Mouse (Mus musculus) myocyte (in vitro differentiated cells): Measurements from ENCODE around the gene Defb29. TPM values are rescaled to one million over a fixed set of nuclear protein-coding genes. Genes with fewer than 3 reads are reported as not detected.

Experiments
- H3K27me3 ChIP-seq: one replicate; pipeline ENCODE4 v1.6.1; 2011; ENCODE audit not compliant: control insufficient read depth, insufficient read depth, insufficient read length
- H3K36me3 ChIP-seq: one replicate; pipeline ENCODE4 v1.6.1; 2011; ENCODE audit not compliant: control insufficient read depth, insufficient read depth
- H3K4me2 ChIP-seq: one replicate; pipeline ENCODE4 v1.6.1; 2011; ENCODE audit warnings: low read depth, control low read depth
- H3K4me3 ChIP-seq: one replicate; pipeline ENCODE4 v1.5.1; 2011; ENCODE audit warnings: mild to moderate bottlenecking, control low read depth, moderate library complexity
- H3K79me2 ChIP-seq: one replicate; pipeline ENCODE4 v1.6.1; 2011; ENCODE audit not compliant: control insufficient read depth, insufficient read depth
- H3ac ChIP-seq: one replicate; pipeline ENCODE4 v1.6.1; 2011; ENCODE audit not compliant: control insufficient read depth, insufficient read length
- CEBPB ChIP-seq: IDR thresholded peaks from 2 replicates; pipeline ENCODE4 v1.6.1; 2011; ENCODE audit warnings: mild to moderate bottlenecking, moderate library complexity; ENCODE audit not compliant: poor library complexity, insufficient read depth, severe bottlenecking
- E2F4 ChIP-seq: IDR thresholded peaks from one replicate; pipeline ENCODE4 v1.6.1; 2011; ENCODE audit warnings: mild to moderate bottlenecking, control low read depth, moderate library complexity; ENCODE audit not compliant: insufficient read depth
- MAX ChIP-seq: IDR thresholded peaks from one replicate; pipeline ENCODE4 v1.6.1; 2011; ENCODE audit warnings: low read depth, mild to moderate bottlenecking, control low read depth
- MYOD1 ChIP-seq, 3 experiments: IDR thresholded peaks; one replicate each; pipeline ENCODE4 v1.6.1; 2011; ENCODE audit warnings: control low read depth in 2 of 3, low read depth in 2 of 3, mild to moderate bottlenecking in 2 of 3, moderate library complexity in 1 of 3; ENCODE audit not compliant: insufficient read length in 2 of 3, control insufficient read depth in 1 of 3
- MYOG ChIP-seq, 3 experiments: IDR thresholded peaks; one replicate each; pipeline ENCODE4 v1.6.1; 2011; ENCODE audit warnings: control low read depth in 2 of 3, low read depth in 2 of 3, mild to moderate bottlenecking in 2 of 3; ENCODE audit not compliant: insufficient read length in 2 of 3, control insufficient read depth in 1 of 3, insufficient read depth in 1 of 3
- POLR2A ChIP-seq: IDR thresholded peaks from one replicate; pipeline ENCODE4 v1.6.1; 2011; ENCODE audit warnings: low read depth, mild to moderate bottlenecking, control low read depth, moderate library complexity; ENCODE audit not compliant: insufficient read length
- POLR2AphosphoS2 ChIP-seq: IDR thresholded peaks from one replicate; pipeline ENCODE4 v1.6.1; 2011; ENCODE audit warnings: low read depth, control low read depth; ENCODE audit not compliant: insufficient read length
- REST ChIP-seq: IDR thresholded peaks from one replicate; pipeline ENCODE4 v1.6.1; 2011; ENCODE audit warnings: mild to moderate bottlenecking, control low read depth, moderate library complexity; ENCODE audit not compliant: insufficient read depth, insufficient read length
- SRF ChIP-seq: IDR thresholded peaks from one replicate; pipeline ENCODE4 v1.6.1; 2011; ENCODE audit warnings: low read depth; ENCODE audit not compliant: control insufficient read depth, insufficient read length
- TCF12 ChIP-seq: IDR thresholded peaks from one replicate; pipeline ENCODE4 v1.6.1; 2011; ENCODE audit warnings: mild to moderate bottlenecking, control low read depth; ENCODE audit not compliant: poor library complexity, insufficient read depth, severe bottlenecking
- TCF3 ChIP-seq: IDR thresholded peaks from one replicate; pipeline ENCODE4 v1.6.1; 2011; ENCODE audit warnings: low read depth, control low read depth; ENCODE audit not compliant: insufficient read length
- USF1 ChIP-seq: IDR thresholded peaks from one replicate; pipeline ENCODE4 v1.6.1; 2011; ENCODE audit warnings: low read depth, mild to moderate bottlenecking, control low read depth, moderate library complexity
- polyA plus RNA-seq: library from polyadenylated mRNA; unstranded; fragments of >200 nt; fragmentation: generic; extraction: Trizol; gene quantifications from one replicate; pipeline ENCODE4 v1.2.1, GENCODE M21; 2012; ENCODE audit warnings: missing spikeins

Defb29 gene
- polyA plus RNA-seq, 1 experiment = not detected

DNA sequence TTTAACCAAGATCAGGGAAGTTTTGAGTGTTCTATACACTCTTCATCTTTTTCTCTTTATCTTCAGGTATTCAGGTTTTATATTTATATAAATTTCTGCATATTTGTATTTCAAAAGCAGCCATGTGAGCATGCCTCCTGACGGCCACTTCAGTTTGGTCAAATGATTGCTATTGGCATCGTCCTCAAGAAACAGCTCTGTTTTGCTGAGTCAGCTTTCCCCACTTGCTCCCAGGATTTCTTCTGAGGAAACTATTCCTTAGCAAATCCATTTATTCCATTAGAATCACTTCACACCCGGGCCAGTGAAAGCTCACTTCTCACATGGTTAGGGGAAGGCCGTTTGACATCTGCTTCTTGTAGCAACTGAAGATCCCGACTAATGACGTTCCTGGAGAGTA is 41.9 kb downstream of the Defb29 start:
- Histone ChIP-seq H3ac (no peak overlapping the region), H3K4me2 (no peak overlapping the region), H3K4me3 (no peak overlapping the region), H3K36me3 (no peaks in the 10 kb centered on the region), H3K79me2 (no peaks in the 10 kb centered on the region), H3K27me3 (no peaks in the 10 kb centered on the region)
- TF ChIP-seq USF1 (no peak), CEBPB (no peak), REST (no peak), MYOG (IDR thresholded peaks at IDR 0.05; ENCODE audit: control insufficient read depth in 1 of 3, insufficient read depth in 1 of 3, insufficient read length in 2 of 3, low read depth in 2 of 3) (no peak), TCF12 (no peak), TCF3 (no peak), SRF (no peak), POLR2AphosphoS2 (no peak), POLR2A (no peak), MYOD1 (IDR thresholded peaks at IDR 0.05; ENCODE audit: control insufficient read depth in 1 of 3, insufficient read length in 2 of 3, low read depth in 2 of 3) (no peak)

DNA sequence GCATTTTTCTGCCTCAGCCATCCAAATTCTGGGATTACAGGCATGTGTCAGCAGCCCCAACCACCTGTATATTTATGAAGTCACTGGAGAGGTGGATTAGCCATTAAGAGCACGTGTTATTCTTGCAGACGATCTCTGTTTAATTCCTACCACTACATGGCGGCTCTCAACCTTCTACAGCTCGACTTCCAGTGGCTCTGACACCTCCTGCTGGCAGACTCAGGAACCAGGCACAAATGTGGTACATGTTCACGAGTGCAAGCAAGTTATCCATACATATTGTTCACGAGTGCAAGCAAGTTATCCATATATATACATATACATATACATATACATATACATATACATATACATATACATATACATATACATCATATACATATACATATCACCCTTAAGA is 46.7 kb downstream of the Defb29 start:
- Histone ChIP-seq H3K4me3 (no peak overlapping the region), H3K27me3 (no peaks in the 10 kb centered on the region), H3K36me3 (no peaks in the 10 kb centered on the region), H3K79me2 (no peaks in the 10 kb centered on the region), H3ac (no peak overlapping the region), H3K4me2 (no peak overlapping the region)
- TF ChIP-seq POLR2A (no peak), MYOG (IDR thresholded peaks at IDR 0.05; ENCODE audit: control insufficient read depth in 1 of 3, insufficient read depth in 1 of 3, insufficient read length in 2 of 3, low read depth in 2 of 3) (no peak), POLR2AphosphoS2 (no peak), TCF12 (no peak), E2F4 (no peak), USF1 (no peak), CEBPB (no peak), TCF3 (no peak), MYOD1 (IDR thresholded peaks at IDR 0.05; ENCODE audit: control insufficient read depth in 1 of 3, insufficient read length in 2 of 3, low read depth in 2 of 3) (no peak), REST (no peak), SRF (no peak), MAX (no peak)

DNA sequence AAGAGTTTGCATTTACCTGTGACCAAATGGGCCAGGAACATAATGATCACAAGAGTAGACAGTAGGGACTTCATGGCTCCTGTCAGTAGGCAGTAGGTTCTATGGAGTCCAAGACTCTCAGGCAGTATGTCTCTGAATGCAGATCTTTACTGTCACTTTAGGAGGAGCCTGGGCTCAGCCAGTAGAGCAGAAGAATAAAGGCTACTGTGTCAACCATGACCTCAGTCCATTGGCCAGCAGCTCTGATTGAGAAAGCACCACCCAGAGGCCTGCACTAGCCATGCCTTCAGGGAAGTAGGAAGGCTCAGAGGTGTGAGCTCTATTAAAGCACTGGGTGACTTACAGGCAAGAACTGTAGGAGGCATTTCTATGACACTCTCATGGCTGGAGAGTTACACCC is 49.9 kb downstream of the Defb29 start, which contains the start of gene Defb22:
Defb22 (minus strand) TSS at position 101 of the 400 bp plus-strand sequence.
- Histone ChIP-seq H3K27me3 (no peaks in the 10 kb centered on the region), H3K4me3 (no peak within 1 kb of the TSS), H3K79me2 (no peaks in the 10 kb centered on the region), H3K36me3 (no peaks in the 10 kb centered on the region), H3ac (no peak within 1 kb of the TSS), H3K4me2 (no peak within 1 kb of the TSS)
- TF ChIP-seq MYOD1 (IDR thresholded peaks at IDR 0.05; ENCODE audit: control insufficient read depth in 1 of 3, insufficient read length in 2 of 3, low read depth in 2 of 3) (no peak), CEBPB (no peak), POLR2A (no peak), MYOG (IDR thresholded peaks at IDR 0.05; ENCODE audit: control insufficient read depth in 1 of 3, insufficient read depth in 1 of 3, insufficient read length in 2 of 3, low read depth in 2 of 3) (no peak), REST (no peak), MAX (no peak), TCF3 (no peak), SRF (no peak), E2F4 (no peak)

Other genes with a start within 250 kb of the Defb29 start
- 51.8 TPM for gene Tbc1d20, start 246.3 kb downstream of the Defb29 start, polyA plus RNA-seq
- 73.3 TPM for gene Rbck1, start 207.4 kb downstream of the Defb29 start, polyA plus RNA-seq
- 410 TPM for gene Trib3, start 196.1 kb downstream of the Defb29 start, polyA plus RNA-seq
- not detected for gene Nrsn2, start 163.5 kb downstream of the Defb29 start, polyA plus RNA-seq
- gene Sox12, start 142.0 kb downstream of the Defb29 start, polyA plus RNA-seq = 7.8 TPM
- gene Zcchc3, start 125.1 kb downstream of the Defb29 start, polyA plus RNA-seq = not detected
- gene 6820408C15Rik, start 124.5 kb downstream of the Defb29 start, polyA plus RNA-seq = not detected
- gene Defb23, start 75.5 kb downstream of the Defb29 start, polyA plus RNA-seq = not detected
- not detected for gene Defb20, start 63.0 kb downstream of the Defb29 start, polyA plus RNA-seq
- not detected for gene Defb22, start 50.0 kb downstream of the Defb29 start, polyA plus RNA-seq
- not detected for gene Defb26, start 28.4 kb downstream of the Defb29 start, polyA plus RNA-seq
- gene Defb28, start 21.8 kb downstream of the Defb29 start, polyA plus RNA-seq = not detected
- gene Gm17416, start 29.2 kb upstream of the Defb29 start, polyA plus RNA-seq = not detected
- gene Defb21, start 32.6 kb upstream of the Defb29 start, polyA plus RNA-seq = not detected
- gene Defb19, start 40.2 kb upstream of the Defb29 start, polyA plus RNA-seq = not detected
- gene Defb45, start 59.3 kb upstream of the Defb29 start, polyA plus RNA-seq = 0.30 TPM
- gene Defb36, start 64.2 kb upstream of the Defb29 start, polyA plus RNA-seq = not detected
- gene Defb25, start 83.0 kb upstream of the Defb29 start, polyA plus RNA-seq = 8.8 TPM
- 28.3 TPM for gene Rem1, start 86.9 kb upstream of the Defb29 start, polyA plus RNA-seq
- 190 TPM for gene H13, start 129.4 kb upstream of the Defb29 start, polyA plus RNA-seq
- gene Mcts2, start 146.9 kb upstream of the Defb29 start, polyA plus RNA-seq = 27.0 TPM
- gene Id1, start 196.2 kb upstream of the Defb29 start, polyA plus RNA-seq = 59.5 TPM
- not detected for gene Cox4i2, start 214.1 kb upstream of the Defb29 start, polyA plus RNA-seq